Mouse (Mus musculus) kidney, adult 11 months (tissue): Measurements from ENCODE around the gene Agr2.

Experiments used
- DNase-seq: peaks from one replicate; pipeline ENCODE4 v3.0.0; 2022

The Agr2 gene

GRCm38 (mm10) chr12:36028968-36029645 is 36.4 kb downstream of the Agr2 start:
- no peak for DNase-seq

GRCm38 (mm10) chr12:36029687-36030086 is 37.0 kb downstream of the Agr2 start:
- no peak for DNase-seq

- no peak for DNase-seq
Observed at GRCm38 (mm10) chr12:36030660-36031363, 38.1 kb downstream of the Agr2 start.

- DNase-seq = no peak
Observed at GRCm38 (mm10) chr12:36032419-36032818, 39.7 kb downstream of the Agr2 start.

- DNase-seq = no peak
Observed at GRCm38 (mm10) chr12:36035501-36035900, 42.8 kb downstream of the Agr2 start.

- DNase-seq = no peak
Observed at GRCm38 (mm10) chr12:36036121-36036520, 43.4 kb downstream of the Agr2 start.

- no peak for DNase-seq
Observed at GRCm38 (mm10) chr12:36036776-36037175, 44.1 kb downstream of the Agr2 start.

GRCm38 (mm10) chr12:36039541-36040084 is 46.9 kb downstream of the Agr2 start:
- DNase-seq = no peak

GRCm38 (mm10) chr12:36040571-36041280 is 48.0 kb downstream of the Agr2 start:
- no peak for DNase-seq

GRCm38 (mm10) chr12:36041281-36041589 is 48.5 kb downstream of the Agr2 start:
- DNase-seq = no peak

- DNase-seq = peak; percentile 18
Observed at GRCm38 (mm10) chr12:36041703-36042347, 49.1 kb downstream of the Agr2 start.

- DNase-seq = peak; percentile 88
Observed at GRCm38 (mm10) chr12:36042348-36042778, 49.7 kb downstream of the Agr2 start, which contains the start of gene Tspan13. TSS of gene Tspan13 (minus strand) at chr12:36042500.

GRCm38 (mm10) chr12:36044691-36045090 is 52.0 kb downstream of the Agr2 start:
- no peak for DNase-seq

GRCm38 (mm10) chr12:36046196-36046595 is 53.5 kb downstream of the Agr2 start:
- no peak for DNase-seq

GRCm38 (mm10) chr12:36047593-36047992 is 54.9 kb downstream of the Agr2 start:
- DNase-seq = no peak

- DNase-seq = no peak
Observed at GRCm38 (mm10) chr12:36050276-36050675, 57.6 kb downstream of the Agr2 start.
